Mouse (Mus musculus) erythroblast, embryonic 14.5 days (primary cell): ENCODE results near the gene Vwa3a. TPM values are rescaled to one million over a fixed set of nuclear protein-coding genes. Genes with fewer than 3 reads are reported as not detected.

Experiments used
- H3K27me3 ChIP-seq: 2 replicates; pipeline ENCODE4 v1.6.1; 2012; ENCODE audit warnings: inconsistent platforms; ENCODE audit not compliant: control insufficient read depth
- H3K36me3 ChIP-seq: 2 replicates; pipeline ENCODE4 v1.6.1; 2012; ENCODE audit warnings: mild to moderate bottlenecking, inconsistent platforms; ENCODE audit not compliant: control insufficient read depth
- H3K4me1 ChIP-seq: 2 replicates; pipeline ENCODE4 v1.6.1; 2012; ENCODE audit warnings: inconsistent platforms; ENCODE audit not compliant: control insufficient read depth
- H3K4me3 ChIP-seq: replicated peaks from 2 replicates; pipeline ENCODE3; 2012; ENCODE audit warnings: moderate library complexity, mild to moderate bottlenecking, inconsistent platforms
- H3K9me3 ChIP-seq: 2 replicates; pipeline ENCODE4 v1.6.1; 2012; ENCODE audit warnings: low read length, inconsistent platforms, mixed read lengths; ENCODE audit not compliant: control insufficient read depth
- GATA1 ChIP-seq: IDR thresholded peaks from 2 replicates; pipeline ENCODE4 v1.6.1; 2012; ENCODE audit warnings: low read length, inconsistent platforms, mixed read lengths
- TAL1 ChIP-seq: IDR thresholded peaks from 3 replicates; pipeline ENCODE4 v1.6.1; 2012; ENCODE audit warnings: low read length, inconsistent platforms, mixed read lengths
- polyA plus RNA-seq: library from polyadenylated mRNA; stranded (reverse); fragments of >175 nt; gene quantifications from 2 replicates; pipeline ENCODE4 v1.2.3, GENCODE M21; 2012

The Vwa3a gene
- polyA plus RNA-seq, 1 experiment = 0.02 TPM

GRCm38 (mm10) chr7:120743366-120744351, 4.5 kb downstream of the Vwa3a start:
- Histone ChIP-seq H3K4me1 (no peaks in the 10 kb centered on the region), H3K4me3 (no peak overlapping the region), H3K27me3 (peaks cover 16% of the 10 kb centered on the region), H3K9me3 (no peaks in the 10 kb centered on the region), H3K36me3 (no peaks in the 10 kb centered on the region)
- TF ChIP-seq TAL1 = no peak
- no peak for TF ChIP-seq GATA1

- TF ChIP-seq TAL1 = no peak
- no peak for TF ChIP-seq GATA1
- no peaks in the 10 kb centered on the region for H3K9me3 ChIP-seq
- H3K27me3 ChIP-seq = peaks cover 16% of the 10 kb centered on the region
- no peaks in the 10 kb centered on the region for H3K36me3 ChIP-seq
- no peaks in the 10 kb centered on the region for H3K4me1 ChIP-seq
- no peak overlapping the region for H3K4me3 ChIP-seq
Measured at GRCm38 (mm10) chr7:120744606-120745005, 5.5 kb downstream of the Vwa3a start.

- Histone ChIP-seq H3K9me3 (no peaks in the 10 kb centered on the region), H3K36me3 (no peaks in the 10 kb centered on the region), H3K4me1 (no peaks in the 10 kb centered on the region), H3K27me3 (peaks cover 16% of the 10 kb centered on the region), H3K4me3 (no peak overlapping the region)
- TF ChIP-seq GATA1 = no peak
- TF ChIP-seq TAL1 = no peak
Measured at GRCm38 (mm10) chr7:120746029-120746428, 6.9 kb downstream of the Vwa3a start.

GRCm38 (mm10) chr7:120746821-120747220, 7.7 kb downstream of the Vwa3a start:
- no peaks in the 10 kb centered on the region for H3K9me3 ChIP-seq
- TF ChIP-seq TAL1 (no peak), GATA1 (no peak)
- H3K4me1 ChIP-seq = no peaks in the 10 kb centered on the region
- no peaks in the 10 kb centered on the region for H3K36me3 ChIP-seq
- H3K27me3 ChIP-seq = peaks cover 16% of the 10 kb centered on the region
- no peak overlapping the region for H3K4me3 ChIP-seq

- H3K9me3 ChIP-seq = no peaks in the 10 kb centered on the region
- peaks cover 13% of the 10 kb centered on the region for H3K27me3 ChIP-seq
- no peak overlapping the region for H3K4me3 ChIP-seq
- TF ChIP-seq TAL1 (no peak), GATA1 (no peak)
- no peaks in the 10 kb centered on the region for H3K36me3 ChIP-seq
- peaks cover 1% of the 10 kb centered on the region; the same call in 1 of the 2 replicates for H3K4me1 ChIP-seq
Measured at GRCm38 (mm10) chr7:120748478-120748877, 9.4 kb downstream of the Vwa3a start.

GRCm38 (mm10) chr7:120751330-120751729, 12.2 kb downstream of the Vwa3a start:
- peaks cover 2% of the 10 kb centered on the region; the same call in 1 of the 2 replicates for H3K4me1 ChIP-seq
- H3K4me3 ChIP-seq = no peak overlapping the region
- peaks cover 6% of the 10 kb centered on the region; the same call in 1 of the 2 replicates for H3K27me3 ChIP-seq
- H3K9me3 ChIP-seq = no peaks in the 10 kb centered on the region
- TF ChIP-seq TAL1 = no peak
- TF ChIP-seq GATA1 = no peak
- no peaks in the 10 kb centered on the region for H3K36me3 ChIP-seq

- TF ChIP-seq GATA1 = no peak
- no peak for TF ChIP-seq TAL1
- Histone ChIP-seq H3K27me3 (peaks cover 3% of the 10 kb centered on the region; the same call in 1 of the 2 replicates), H3K9me3 (no peaks in the 10 kb centered on the region), H3K4me3 (no peak overlapping the region), H3K36me3 (no peaks in the 10 kb centered on the region), H3K4me1 (peaks cover 2% of the 10 kb centered on the region; the same call in 1 of the 2 replicates)
Measured at GRCm38 (mm10) chr7:120751906-120752305, 12.8 kb downstream of the Vwa3a start.

- no peak for TF ChIP-seq TAL1
- TF ChIP-seq GATA1 = no peak
- Histone ChIP-seq H3K27me3 (no peaks in the 10 kb centered on the region), H3K4me3 (no peak overlapping the region), H3K4me1 (peaks cover 2% of the 10 kb centered on the region; the same call in 1 of the 2 replicates), H3K9me3 (no peaks in the 10 kb centered on the region), H3K36me3 (no peaks in the 10 kb centered on the region)
Measured at GRCm38 (mm10) chr7:120754671-120755070, 15.6 kb downstream of the Vwa3a start.

- H3K4me3 ChIP-seq = no peak overlapping the region
- H3K36me3 ChIP-seq = no peaks in the 10 kb centered on the region
- H3K27me3 ChIP-seq = no peaks in the 10 kb centered on the region; the same call in 1 of the 2 replicates
- no peaks in the 10 kb centered on the region for H3K4me1 ChIP-seq
- TF ChIP-seq TAL1 = no peak
- TF ChIP-seq GATA1 = no peak
- H3K9me3 ChIP-seq = no peaks in the 10 kb centered on the region
Measured at GRCm38 (mm10) chr7:120767369-120767768, 28.3 kb downstream of the Vwa3a start.
